Mouse (Mus musculus): ENCODE results near the gene Arhgef26. TPM values are rescaled to one million over a fixed set of nuclear protein-coding genes. Genes with fewer than 3 reads are reported as not detected.

Arhgef26 gene
- total and polyA plus RNA-seq, 2 experiments, result 10.4 to 29.2 TPM

GRCm38 (mm10) chr3:62399826-62400746 is 61.9 kb downstream of the Arhgef26 start:
- TF ChIP-seq POLR2A (IDR thresholded peaks at IDR 0.05; ENCODE audit: extremely low read depth, insufficient read depth, low read length) (no peak), CTCF (IDR thresholded peaks at IDR 0.05; ENCODE audit: low read depth, low read length) (no peak)
- WGBS, result 94% methylated on average over 12 of the region's 12 CpGs

DNA sequence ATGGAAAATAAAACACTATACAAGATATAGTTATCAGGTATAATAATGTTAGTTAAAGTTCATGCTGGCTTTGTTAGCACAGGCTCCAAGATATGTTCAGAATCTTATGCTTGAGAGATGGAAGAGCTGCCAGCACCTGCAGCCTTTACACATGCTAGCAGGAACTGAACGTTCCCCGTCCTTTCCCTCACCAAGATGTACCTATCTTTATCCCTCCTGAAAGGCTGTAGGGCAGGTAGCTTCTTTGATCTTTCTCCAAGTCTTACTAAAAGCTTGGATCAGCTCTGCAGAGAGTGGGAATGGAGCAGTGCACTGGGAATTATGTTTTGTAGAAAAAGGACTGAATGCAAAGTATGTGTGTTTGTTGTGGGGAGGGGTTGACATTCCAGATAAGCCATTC is 64.3 kb downstream of the Arhgef26 start:
- DNase-seq (ENCODE audit: extremely low read depth, low read depth, low spot score), result no peak
- Histone ChIP-seq H3K79me2 (ENCODE audit: control insufficient read depth, insufficient read depth, low read length) (peaks cover 26% of the 10 kb centered on the region; the same call in 1 of the 2 replicates), H3K9ac (ENCODE audit: low read depth, low read length) (no peak overlapping the region), H3K4me3 (ENCODE audit: insufficient read depth, low read depth, low read length) (no peak overlapping the region), H3K27me3 (ENCODE audit: control insufficient read depth, insufficient read depth, low read length) (no peaks in the 10 kb centered on the region), H3K36me3 (ENCODE audit: control insufficient read depth, insufficient read depth, low read length) (peaks cover 5% of the 10 kb centered on the region; the same call in 1 of the 2 replicates), H3K4me1 (ENCODE audit: control insufficient read depth, insufficient read depth, low read length) (no peaks in the 10 kb centered on the region), H3K27ac (replicated peaks; ENCODE audit: insufficient read depth, low read depth, low read length) (no peak overlapping the region)
- TF ChIP-seq CTCF (IDR thresholded peaks at IDR 0.05; ENCODE audit: low read depth, low read length), result no peak
- no peak for TF ChIP-seq POLR2A (IDR thresholded peaks at IDR 0.05; ENCODE audit: extremely low read depth, insufficient read depth, low read length)
- 83% methylated on average over 2 of the region's 2 CpGs for WGBS

More at GRCm38 (mm10) chr3:62399826-62400746, 61.9 kb downstream of the Arhgef26 start:
- no peaks in the 10 kb centered on the region for H3K4me1 ChIP-seq (ENCODE audit: control insufficient read depth, insufficient read depth, low read length)
- H3K27ac ChIP-seq (replicated peaks; ENCODE audit: insufficient read depth, low read depth, low read length), result no peak overlapping the region
- no peak overlapping the region for H3K9ac ChIP-seq (ENCODE audit: low read depth, low read length)
- H3K27me3 ChIP-seq (ENCODE audit: control insufficient read depth, insufficient read depth, low read length), result no peaks in the 10 kb centered on the region
- peaks cover 5% of the 10 kb centered on the region; the same call in 1 of the 2 replicates for H3K36me3 ChIP-seq (ENCODE audit: control insufficient read depth, insufficient read depth, low read length)
- peaks cover 30% of the 10 kb centered on the region; the same call in 1 of the 2 replicates for H3K79me2 ChIP-seq (ENCODE audit: control insufficient read depth, insufficient read depth, low read length)
- no peak for DNase-seq (ENCODE audit: extremely low read depth, low read depth, low spot score)
- H3K4me3 ChIP-seq (ENCODE audit: insufficient read depth, low read depth, low read length), result no peak overlapping the region

GRCm38 (mm10) chr3:62404477-62405246 is 66.5 kb downstream of the Arhgef26 start:
- no peak overlapping the region for H3K27ac ChIP-seq (replicated peaks; ENCODE audit: insufficient read depth, low read depth, low read length)
- 83% methylated on average over 7 of the region's 7 CpGs for WGBS

DNA sequence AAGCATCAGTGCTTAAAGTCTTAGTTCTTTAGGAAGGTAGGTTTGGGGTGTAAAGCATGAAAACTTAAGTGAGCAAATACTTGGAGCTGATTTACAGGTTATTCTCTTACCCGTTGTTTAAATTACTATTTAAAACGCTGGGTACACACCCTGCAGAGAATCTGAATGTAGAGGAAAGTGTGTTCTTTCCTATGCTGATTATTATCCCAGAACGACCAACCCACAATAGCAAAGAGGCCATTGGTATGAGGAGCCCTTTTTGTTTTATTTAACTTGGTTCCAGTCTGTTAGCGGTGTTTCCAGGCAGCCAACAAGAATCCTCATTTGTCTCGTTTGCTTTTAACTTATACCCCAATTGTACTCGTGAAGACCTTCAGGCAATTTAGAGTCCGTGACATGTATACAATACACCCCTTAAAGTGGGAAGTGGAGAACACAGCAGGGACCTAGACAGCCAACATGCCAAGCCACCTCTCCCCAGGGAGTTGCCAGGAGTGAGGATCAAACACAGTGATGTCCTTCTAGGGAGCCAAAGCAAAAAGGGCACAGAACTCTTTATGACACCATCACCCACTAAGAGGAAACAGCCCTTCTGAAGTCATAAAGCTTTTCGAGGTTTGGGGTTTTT is 71.5 kb downstream of the Arhgef26 start:
- no peak for TF ChIP-seq POLR2A (IDR thresholded peaks at IDR 0.05; ENCODE audit: extremely low read depth, insufficient read depth, low read length)
- no peak for TF ChIP-seq CTCF (IDR thresholded peaks at IDR 0.05; ENCODE audit: low read depth, low read length)
- Histone ChIP-seq H3K79me2 (ENCODE audit: control insufficient read depth, insufficient read depth, low read length) (peaks cover 35% of the 10 kb centered on the region; the same call in 1 of the 2 replicates), H3K36me3 (ENCODE audit: control insufficient read depth, insufficient read depth, low read length) (peaks cover 2% of the 10 kb centered on the region; the same call in 1 of the 2 replicates), H3K4me1 (ENCODE audit: control insufficient read depth, insufficient read depth, low read length) (no peaks in the 10 kb centered on the region), H3K9ac (ENCODE audit: low read depth, low read length) (no peak overlapping the region), H3K4me3 (ENCODE audit: insufficient read depth, low read depth, low read length) (no peak overlapping the region), H3K27me3 (ENCODE audit: control insufficient read depth, insufficient read depth, low read length) (no peaks in the 10 kb centered on the region), H3K27ac (replicated peaks; ENCODE audit: insufficient read depth, low read depth, low read length) (no peak overlapping the region)
- no peak for DNase-seq (ENCODE audit: extremely low read depth, low read depth, low spot score)
- 84% methylated on average over 8 of the region's 8 CpGs for WGBS

More at GRCm38 (mm10) chr3:62404477-62405246, 66.5 kb downstream of the Arhgef26 start:
- Histone ChIP-seq H3K4me3 (ENCODE audit: insufficient read depth, low read depth, low read length) (no peak overlapping the region), H3K79me2 (ENCODE audit: control insufficient read depth, insufficient read depth, low read length) (peaks cover 31% of the 10 kb centered on the region; the same call in 1 of the 2 replicates), H3K27me3 (ENCODE audit: control insufficient read depth, insufficient read depth, low read length) (no peaks in the 10 kb centered on the region), H3K9ac (ENCODE audit: low read depth, low read length) (no peak overlapping the region), H3K4me1 (ENCODE audit: control insufficient read depth, insufficient read depth, low read length) (no peaks in the 10 kb centered on the region), H3K36me3 (ENCODE audit: control insufficient read depth, insufficient read depth, low read length) (peaks cover 3% of the 10 kb centered on the region; the same call in 1 of the 2 replicates)
- TF ChIP-seq POLR2A (IDR thresholded peaks at IDR 0.05; ENCODE audit: extremely low read depth, insufficient read depth, low read length) (no peak), CTCF (IDR thresholded peaks at IDR 0.05; ENCODE audit: low read depth, low read length) (no peak)
- DNase-seq (ENCODE audit: extremely low read depth, low read depth, low spot score), result no peak

GRCm38 (mm10) chr3:62410491-62410890 is 72.3 kb downstream of the Arhgef26 start:
- no peak overlapping the region for H3K4me3 ChIP-seq (ENCODE audit: insufficient read depth, low read depth, low read length)
- TF ChIP-seq CTCF (IDR thresholded peaks at IDR 0.05; ENCODE audit: low read depth, low read length) (no peak), POLR2A (IDR thresholded peaks at IDR 0.05; ENCODE audit: extremely low read depth, insufficient read depth, low read length) (no peak)
- H3K4me1 ChIP-seq (ENCODE audit: control insufficient read depth, insufficient read depth, low read length), result no peaks in the 10 kb centered on the region
- no peak overlapping the region for H3K27ac ChIP-seq (replicated peaks; ENCODE audit: insufficient read depth, low read depth, low read length)
- H3K79me2 ChIP-seq (ENCODE audit: control insufficient read depth, insufficient read depth, low read length), result peaks cover 35% of the 10 kb centered on the region; the same call in 1 of the 2 replicates
- no peak for DNase-seq (ENCODE audit: extremely low read depth, low read depth, low spot score)
- H3K36me3 ChIP-seq (ENCODE audit: control insufficient read depth, insufficient read depth, low read length), result peaks cover 2% of the 10 kb centered on the region; the same call in 1 of the 2 replicates
- H3K27me3 ChIP-seq (ENCODE audit: control insufficient read depth, insufficient read depth, low read length), result no peaks in the 10 kb centered on the region
- WGBS, result 91% methylated on average over 4 of the region's 4 CpGs
- H3K9ac ChIP-seq (ENCODE audit: low read depth, low read length), result no peak overlapping the region

Data from liver, adult 2 months (tissue).